Mouse (Mus musculus) limb, embryonic 10.5 days (tissue): ENCODE results near the gene Zwilch. TPM values are rescaled to one million over a fixed set of nuclear protein-coding genes. Genes with fewer than 3 reads are reported as not detected.

ENCODE experiments used
- DNase-seq: peaks from one replicate; pipeline ENCODE4 v3.0.0-alpha.2; 2017; ENCODE audit warnings: low spot score
- H3K27ac ChIP-seq: fragments of 300-500 bp; sonication (generic); 2 replicates; pipeline ENCODE4 v1.5.1; 2016; ENCODE audit warnings: mild to moderate bottlenecking
- H3K27me3 ChIP-seq: fragments of 300-500 bp; sonication (generic); 2 replicates; pipeline ENCODE4 v1.6.1; 2016; ENCODE audit warnings: low read depth, mild to moderate bottlenecking; ENCODE audit not compliant: poor library complexity, severe bottlenecking
- H3K36me3 ChIP-seq: fragments of 300-500 bp; sonication (generic); 2 replicates; pipeline ENCODE4 v1.6.1; 2016; ENCODE audit warnings: mild to moderate bottlenecking, moderate library complexity
- H3K4me1 ChIP-seq: fragments of 300-500 bp; sonication (generic); 2 replicates; pipeline ENCODE4 v1.6.1; 2016
- H3K4me3 ChIP-seq: fragments of 300-500 bp; sonication (generic); 2 replicates; pipeline ENCODE4 v1.5.1; 2016; ENCODE audit warnings: mild to moderate bottlenecking, moderate library complexity
- H3K9me3 ChIP-seq: fragments of 300-500 bp; sonication (generic); replicated peaks from 2 replicates; pipeline ENCODE4 v1.6.1; 2016; ENCODE audit warnings: mild to moderate bottlenecking
- WGBS: fragments of 180-500 bp; shearing (Covaris S2); methylation state at CpG from one replicate; pipeline ENCODE4 v1.1.7; 2016; 5-methylcytosine and 5-hydroxymethylcytosine counted together
- polyA plus RNA-seq: library from polyadenylated mRNA; unstranded; fragments of >200 nt; fragmentation: Nextera tagmentation; extraction: Ambion mirVana; gene quantifications from 2 replicates; pipeline ENCODE4 v1.2.1, GENCODE M21; 2016

Gene Zwilch
- polyA plus RNA-seq, 1 experiment from 2014 or later, result 52.1 TPM

DNA sequence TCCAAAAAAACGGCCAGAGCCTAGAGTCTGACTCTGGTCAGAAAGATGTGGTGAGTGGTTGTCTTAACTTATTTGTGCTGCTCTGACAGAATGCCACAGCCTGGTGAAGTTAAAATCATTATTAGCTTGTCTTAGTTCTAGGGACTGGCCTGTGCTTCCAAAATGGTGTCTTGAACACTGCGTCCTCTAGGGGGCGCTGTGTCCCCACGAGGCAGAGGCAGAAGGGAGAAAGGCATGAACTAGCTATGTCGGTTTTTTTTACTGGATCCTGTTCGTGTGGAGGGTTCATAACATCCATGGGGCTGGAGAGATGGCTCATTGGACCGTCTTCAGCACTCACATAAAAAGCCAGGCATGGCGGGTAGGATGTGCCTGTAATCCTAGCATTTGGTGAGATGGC, 53.0 kb downstream of the Zwilch start:
- 27% methylated on average over 8 of the region's 8 CpGs for WGBS
- Histone ChIP-seq H3K4me1 (peaks cover 7% of the 10 kb centered on the region; the same call in 1 of the 2 replicates), H3K9me3 (no peaks in the 10 kb centered on the region), H3K4me3 (no peak overlapping the region), H3K27me3 (no peaks in the 10 kb centered on the region), H3K36me3 (no peaks in the 10 kb centered on the region), H3K27ac (no peak overlapping the region)
- peak; percentile 67 for DNase-seq

- no peaks in the 10 kb centered on the region for H3K9me3 ChIP-seq
- H3K4me3 ChIP-seq, result no peak within 1 kb of the TSS
- no peaks in the 10 kb centered on the region for H3K36me3 ChIP-seq
- no peaks in the 10 kb centered on the region for H3K27me3 ChIP-seq
- H3K4me1 ChIP-seq, result peaks cover 11% of the 10 kb centered on the region
- no peak for DNase-seq
- no peak within 1 kb of the TSS for H3K27ac ChIP-seq
- 89% methylated on average over 3 of the region's 3 CpGs for WGBS
These were observed 56.0 kb downstream of the Zwilch start, which contains the start of gene Lctl for GRCm38 (mm10) chr9:64116876-64117275. Lctl (plus strand) TSS chr9:64117147.

DNA sequence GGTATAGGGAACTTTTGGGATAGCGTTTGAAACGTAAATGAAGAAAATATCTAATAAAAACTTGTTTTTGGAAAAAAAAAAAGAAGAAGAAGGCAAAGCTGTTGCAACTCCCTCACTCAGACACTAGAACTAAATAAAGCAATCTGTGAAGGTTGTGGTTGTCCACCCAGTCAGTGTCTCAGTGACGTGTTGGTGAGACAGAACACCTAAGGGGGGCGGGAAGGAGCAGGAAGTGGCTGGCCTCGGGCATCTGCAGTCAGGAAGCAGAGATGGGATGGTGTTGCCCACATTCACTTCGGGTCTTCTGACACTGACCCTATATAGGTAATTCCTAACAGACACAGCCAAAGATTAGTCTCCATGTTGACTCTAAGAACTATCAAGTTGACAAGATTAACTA, 57.1 kb downstream of the Zwilch start:
- H3K27me3 ChIP-seq, result no peaks in the 10 kb centered on the region
- no peak for DNase-seq
- H3K27ac ChIP-seq, result no peak overlapping the region
- no peak overlapping the region for H3K4me3 ChIP-seq
- H3K4me1 ChIP-seq, result peaks cover 11% of the 10 kb centered on the region
- H3K9me3 ChIP-seq, result no peaks in the 10 kb centered on the region
- H3K36me3 ChIP-seq, result no peaks in the 10 kb centered on the region
- WGBS, result 88% methylated on average over 6 of the region's 6 CpGs

DNA sequence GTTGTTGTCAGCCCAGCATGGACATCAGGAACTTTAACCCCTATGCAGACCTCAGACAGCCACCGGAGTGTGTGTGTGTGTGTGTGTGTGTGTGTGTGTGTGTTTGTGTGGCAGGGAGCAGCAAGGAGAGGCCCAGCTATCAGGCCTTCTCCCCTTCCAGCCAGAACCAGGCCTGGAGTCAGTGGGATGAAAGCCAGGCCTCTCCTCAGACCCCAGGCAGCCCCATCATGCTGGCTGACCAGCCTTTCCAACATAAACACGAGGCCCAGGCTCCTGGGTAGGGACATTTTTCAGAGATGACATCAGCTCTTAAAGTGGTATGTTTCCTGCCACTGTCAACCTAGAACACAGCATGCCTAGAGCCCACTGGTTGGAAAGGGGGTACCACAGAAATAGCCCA, 58.3 kb downstream of the Zwilch start:
- no peak overlapping the region for H3K4me3 ChIP-seq
- DNase-seq, result no peak
- no peaks in the 10 kb centered on the region for H3K27me3 ChIP-seq
- H3K9me3 ChIP-seq, result no peaks in the 10 kb centered on the region
- peaks cover 8% of the 10 kb centered on the region for H3K4me1 ChIP-seq
- peak overlapping the region; percentile 32; the same call in 1 of the 2 replicates for H3K27ac ChIP-seq
- 32% methylated on average over 2 of the region's 2 CpGs for WGBS
- no peaks in the 10 kb centered on the region for H3K36me3 ChIP-seq

DNA sequence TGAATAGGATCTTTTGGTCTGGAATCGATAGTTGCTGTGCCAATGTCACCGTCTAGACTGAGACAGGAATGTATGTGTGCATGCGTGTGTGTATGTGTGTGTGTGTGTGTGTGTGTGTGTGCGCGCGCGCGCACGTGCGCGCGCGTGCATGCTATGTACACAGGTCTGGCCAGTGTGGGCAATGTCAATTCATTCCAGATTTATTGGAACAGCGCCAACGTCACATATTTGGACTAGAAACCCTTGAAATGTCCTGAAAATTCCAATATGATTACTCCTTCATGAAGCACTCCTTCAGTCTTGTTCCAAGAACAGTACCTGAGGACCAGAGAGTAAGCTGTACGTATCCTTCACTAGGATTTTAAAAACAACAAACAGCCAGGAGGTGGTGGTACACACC, 62.4 kb downstream of the Zwilch start:
- DNase-seq, result no peak
- Histone ChIP-seq H3K27me3 (no peaks in the 10 kb centered on the region), H3K4me1 (peaks cover 8% of the 10 kb centered on the region), H3K9me3 (no peaks in the 10 kb centered on the region), H3K27ac (no peak overlapping the region), H3K4me3 (no peak overlapping the region), H3K36me3 (no peaks in the 10 kb centered on the region)
- 98% methylated on average over 16 of the region's 16 CpGs for WGBS

DNA sequence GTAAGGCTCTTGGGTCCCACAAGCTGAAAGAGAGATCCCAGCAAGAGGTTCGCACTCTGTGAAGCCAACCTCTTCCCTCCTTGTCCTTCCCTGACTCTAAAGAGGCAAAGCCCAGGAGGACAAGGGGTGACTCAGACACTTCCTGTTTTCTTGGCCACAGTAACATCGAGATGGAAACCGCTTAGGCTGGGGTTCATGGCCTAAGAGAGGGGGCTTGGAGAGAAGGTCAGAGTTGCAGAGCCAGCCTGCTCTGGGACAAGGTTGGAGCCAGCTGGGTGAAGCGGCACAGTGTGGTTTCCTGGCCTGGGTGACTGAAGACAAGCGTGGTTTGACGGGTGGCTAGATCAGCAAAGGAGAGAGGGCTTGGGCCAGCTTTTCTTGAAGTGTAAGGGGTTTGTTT, 67.6 kb downstream of the Zwilch start:
- Histone ChIP-seq H3K36me3 (no peaks in the 10 kb centered on the region), H3K27ac (no peak overlapping the region), H3K4me3 (no peak overlapping the region), H3K9me3 (no peaks in the 10 kb centered on the region), H3K27me3 (no peaks in the 10 kb centered on the region), H3K4me1 (no peaks in the 10 kb centered on the region)
- no peak for DNase-seq
- WGBS, result 86% methylated on average over 6 of the region's 6 CpGs

DNA sequence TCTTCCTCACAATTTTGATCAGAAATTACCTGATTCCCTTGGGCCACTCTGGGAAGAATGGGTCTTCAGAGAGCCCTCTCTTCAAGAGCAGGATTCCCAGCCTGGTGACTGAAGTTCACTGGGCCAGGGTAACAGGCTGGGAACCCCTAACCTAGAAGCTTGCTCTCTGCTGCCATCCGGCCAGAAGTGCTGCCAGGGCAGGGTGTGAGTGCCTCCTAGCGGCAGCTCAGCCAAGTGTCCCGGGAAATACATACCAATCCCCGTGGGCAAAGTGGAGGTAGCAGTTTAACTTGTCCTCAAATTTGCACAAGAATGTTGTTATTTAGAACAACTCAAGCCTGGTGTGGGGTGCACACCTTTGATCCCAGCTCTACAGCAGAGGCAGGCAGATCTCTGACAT, 72.5 kb downstream of the Zwilch start:
- Histone ChIP-seq H3K4me3 (no peak overlapping the region), H3K4me1 (no peaks in the 10 kb centered on the region), H3K9me3 (no peaks in the 10 kb centered on the region), H3K36me3 (no peaks in the 10 kb centered on the region), H3K27ac (no peak overlapping the region), H3K27me3 (no peaks in the 10 kb centered on the region)
- peak; percentile 86 for DNase-seq
- WGBS, result 3% methylated on average over 4 of the region's 4 CpGs

DNA sequence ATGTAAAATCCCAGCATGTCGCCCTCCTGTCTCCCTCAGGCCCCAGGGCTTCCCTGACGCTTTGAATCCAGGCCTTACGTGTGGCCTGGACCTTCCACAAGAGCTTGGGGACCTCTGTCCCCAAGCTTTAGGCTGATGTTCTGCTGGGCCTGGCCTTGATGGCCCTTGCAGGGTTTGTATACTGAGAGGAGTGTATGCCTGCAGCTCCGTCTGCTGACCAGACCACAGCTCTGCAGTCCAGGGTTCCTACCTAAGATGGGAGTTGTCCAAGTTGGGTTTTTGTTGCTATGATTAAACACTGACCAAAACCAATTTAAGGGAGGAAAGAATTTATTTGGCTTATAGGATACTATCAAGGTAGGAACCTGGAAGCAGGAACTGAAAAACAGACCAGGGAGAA, 74.6 kb downstream of the Zwilch start:
- DNase-seq, result no peak
- WGBS, result 64% methylated on average over 4 of the region's 4 CpGs
- Histone ChIP-seq H3K9me3 (no peaks in the 10 kb centered on the region), H3K27ac (no peak overlapping the region), H3K27me3 (no peaks in the 10 kb centered on the region), H3K36me3 (no peaks in the 10 kb centered on the region), H3K4me1 (peaks cover 12% of the 10 kb centered on the region), H3K4me3 (no peak overlapping the region)

DNA sequence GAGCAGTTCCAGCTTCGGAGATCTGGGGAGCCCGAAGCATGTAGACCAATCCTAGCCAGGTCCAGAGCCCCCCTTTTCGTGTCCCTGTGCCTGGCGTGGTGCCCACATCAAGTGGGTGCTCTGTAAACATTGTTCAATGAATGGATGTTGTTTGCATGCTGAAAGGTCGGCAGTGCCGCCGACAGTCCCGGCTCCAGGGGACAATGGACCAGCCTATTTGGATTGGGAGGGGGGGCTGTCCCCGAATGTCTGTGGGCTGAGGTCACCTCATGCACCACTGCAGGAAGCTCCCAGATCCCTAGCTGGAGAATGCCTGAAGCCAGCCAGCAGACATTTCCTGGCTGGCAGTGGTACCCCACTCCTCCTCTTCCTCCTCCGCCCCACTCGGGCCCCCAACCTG, 78.8 kb downstream of the Zwilch start:
- no peak overlapping the region for H3K4me3 ChIP-seq
- no peak for DNase-seq
- H3K36me3 ChIP-seq, result no peaks in the 10 kb centered on the region
- WGBS, result 85% methylated on average over 11 of the region's 11 CpGs
- no peaks in the 10 kb centered on the region for H3K27me3 ChIP-seq
- H3K4me1 ChIP-seq, result peaks cover 12% of the 10 kb centered on the region
- peak overlapping the region; percentile 75 for H3K27ac ChIP-seq
- no peaks in the 10 kb centered on the region for H3K9me3 ChIP-seq

DNA sequence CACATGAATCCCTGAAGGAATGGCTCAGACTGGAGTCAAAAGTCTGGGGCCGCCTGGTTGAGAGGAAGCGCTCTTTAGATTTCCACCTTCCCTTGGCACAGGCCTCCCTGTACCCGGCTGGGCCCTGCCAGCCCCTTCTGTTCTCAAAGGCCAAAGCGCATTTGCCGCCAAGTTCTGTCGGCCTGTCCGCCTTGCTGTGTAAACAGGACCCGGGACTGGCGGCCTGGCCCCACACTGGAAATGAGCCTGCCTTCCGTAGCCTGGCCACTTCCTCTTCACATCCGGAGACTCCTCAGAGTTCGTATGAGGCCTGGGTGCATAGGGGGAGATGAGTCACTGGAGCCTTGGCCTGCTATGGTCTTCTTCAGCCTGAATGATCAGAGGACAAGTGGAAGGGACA, 83.9 kb downstream of the Zwilch start:
- H3K4me3 ChIP-seq, result no peak overlapping the region
- DNase-seq, result no peak
- peak overlapping the region; percentile 59 for H3K27ac ChIP-seq
- H3K27me3 ChIP-seq, result peaks cover 5% of the 10 kb centered on the region
- 75% methylated on average over 12 of the region's 12 CpGs for WGBS
- no peaks in the 10 kb centered on the region for H3K9me3 ChIP-seq
- H3K36me3 ChIP-seq, result no peaks in the 10 kb centered on the region
- H3K4me1 ChIP-seq, result peaks cover 35% of the 10 kb centered on the region

- no peak for DNase-seq
- Histone ChIP-seq H3K36me3 (no peaks in the 10 kb centered on the region), H3K9me3 (no peaks in the 10 kb centered on the region), H3K4me3 (no peak overlapping the region), H3K27ac (peak overlapping the region; percentile 32; the same call in 1 of the 2 replicates), H3K4me1 (peaks cover 36% of the 10 kb centered on the region), H3K27me3 (peaks cover 12% of the 10 kb centered on the region)
- 90% methylated on average over 7 of the region's 7 CpGs for WGBS
These were observed 84.6 kb downstream of the Zwilch start for GRCm38 (mm10) chr9:64088346-64088745.

GRCm38 (mm10) chr9:64087461-64088235, 85.3 kb downstream of the Zwilch start:
- WGBS, result 31% methylated on average over 5 of the region's 5 CpGs
- Histone ChIP-seq H3K4me1 (peaks cover 36% of the 10 kb centered on the region), H3K36me3 (no peaks in the 10 kb centered on the region), H3K9me3 (no peaks in the 10 kb centered on the region), H3K4me3 (no peak overlapping the region), H3K27me3 (peaks cover 16% of the 10 kb centered on the region), H3K27ac (peak overlapping the region; percentile 50)
- DNase-seq, result peak; percentile 89
